Comparison of ENCODE assay signal across 8 mouse cellular contexts in the genomic region with DNA sequence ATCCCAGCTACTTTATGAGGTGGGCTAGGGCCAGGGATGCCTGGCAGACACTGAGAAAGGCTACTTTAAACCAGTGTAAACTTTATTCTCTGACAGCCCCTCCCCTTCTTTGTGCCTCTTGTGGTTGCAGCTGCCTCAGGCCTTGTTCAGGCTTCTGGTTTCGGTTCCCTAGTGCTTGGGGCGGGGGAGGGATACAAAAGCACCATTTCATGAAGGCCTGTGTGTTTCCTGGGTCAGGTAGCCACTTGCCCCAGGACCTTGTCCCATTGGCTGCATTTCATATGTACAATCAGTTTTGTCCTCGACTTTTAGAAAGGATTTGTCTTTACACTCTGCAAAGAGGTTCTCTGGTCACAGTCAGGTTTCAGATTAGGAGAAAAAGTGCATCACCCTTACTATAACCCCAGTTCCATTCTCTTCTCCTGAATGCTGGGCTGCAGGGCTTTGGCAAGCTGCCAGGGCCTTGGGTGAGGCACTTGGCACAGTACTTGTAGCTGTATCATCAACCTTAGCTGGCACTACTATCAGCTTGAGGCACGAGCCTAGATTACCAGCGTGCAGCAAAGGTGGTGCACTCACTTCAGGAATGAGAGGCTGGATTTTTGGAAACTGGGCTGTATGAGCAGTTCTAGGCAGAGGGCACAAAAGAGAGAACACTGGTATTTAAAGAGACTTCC. TPM values are rescaled to one million over a fixed set of nuclear protein-coding genes. Genes with fewer than 3 reads are reported as not detected.
DNase-seq lines count a peak whose midpoint lies in the region; ATAC-seq and TF ChIP-seq lines count a peak whose summit lies in the region.

No protein-coding gene starts in this region.

- H3K4me1 ChIP-seq in neural tube, embryonic 11.5 days (ENCODE audit: control insufficient read depth, insufficient read depth, low read length) = peaks cover 5% of the 10 kb centered on the region; the same call in 1 of the 2 replicates
- H3K4me1 ChIP-seq in lung, embryonic 14.5 days (ENCODE audit: insufficient read depth) = no peaks in the 10 kb centered on the region
- H3K4me1 ChIP-seq in spleen, adult 2 months (ENCODE audit: control insufficient read depth, insufficient read depth, insufficient read length) = peaks cover 8% of the 10 kb centered on the region

- peak overlapping the region; percentile 2; the same call in 1 of the 2 replicates for H3K4me2 ChIP-seq in neural tube, embryonic 11.5 days (ENCODE audit: low read depth)
- peak overlapping the region; percentile 67 for H3K4me2 ChIP-seq in lung, embryonic 14.5 days

- no peak overlapping the region for H3K27ac ChIP-seq in neural tube, embryonic 11.5 days (ENCODE audit: low read depth, low read length)
- H3K27ac ChIP-seq in lung, embryonic 14.5 days (ENCODE audit: low read depth) = peak overlapping the region; percentile 77
- peak overlapping the region; percentile 99 for H3K27ac ChIP-seq in spleen, adult 2 months (ENCODE audit: insufficient read depth, low read length)

- no peak for DNase-seq in neural tube, embryonic 11.5 days (ENCODE audit: low spot score)
- no peak for DNase-seq in neural tube, embryonic 10.5 days (ENCODE audit: extremely low spot score, low spot score)
- peak; percentile 80 for DNase-seq in adrenal gland, postnatal 25 days
- peak; percentile 12 for DNase-seq in gastrocnemius, postnatal 25 days
- peak; percentile 54 for DNase-seq in kidney, adult 18-20 months
- DNase-seq in lung, embryonic 14.5 days = peak; percentile 56
- peak; percentile 42 to 55 for DNase-seq in spleen, adult 2 months (ENCODE audit: low read depth in 1 of 2, low spot score in 2 of 2)
- DNase-seq in frontal cortex, adult 2 months (ENCODE audit: extremely low spot score in 1 of 2, low spot score in 1 of 2) = no peak

- H3K4me3 ChIP-seq in neural tube, embryonic 11.5 days (ENCODE audit: low read depth, low read length) = no peak overlapping the region
- no peak overlapping the region for H3K4me3 ChIP-seq in lung, embryonic 14.5 days (ENCODE audit: low read depth, low read length)
- peak overlapping the region; percentile 85 for H3K4me3 ChIP-seq in spleen, adult 2 months (ENCODE audit: extremely low read depth, insufficient read depth, insufficient read length)

- TF ChIP-seq POLR2A in spleen, adult 2 months (IDR thresholded peaks at IDR 0.05; ENCODE audit: low read depth, low read length) = no peak

- no peak overlapping the region for H3K9ac ChIP-seq in neural tube, embryonic 11.5 days (ENCODE audit: low read length)
- no peak overlapping the region; the same call in 1 of the 2 replicates for H3K9ac ChIP-seq in lung, embryonic 14.5 days

- no peak for ATAC-seq in neural tube, embryonic 11.5 days (ENCODE audit: insufficient read depth, low FRiP score, low TSS enrichment)
- no peak for ATAC-seq in lung, embryonic 14.5 days (ENCODE audit: insufficient read depth)

- no peaks in the 10 kb centered on the region for H3K27me3 ChIP-seq in neural tube, embryonic 11.5 days (ENCODE audit: control insufficient read depth, insufficient read depth, low read length)
- H3K27me3 ChIP-seq in lung, embryonic 14.5 days (ENCODE audit: insufficient read depth, low read length) = no peaks in the 10 kb centered on the region
- no peaks in the 10 kb centered on the region for H3K27me3 ChIP-seq in spleen, adult 2 months (ENCODE audit: control insufficient read depth, insufficient read depth, low read length)

- 51% methylated on average over 5 of the region's 5 CpGs for WGBS in neural tube, embryonic 11.5 days
- 36% methylated on average over 5 of the region's 5 CpGs for WGBS in lung, embryonic 14.5 days
- 29% methylated on average over 5 of the region's 5 CpGs for WGBS in spleen, adult 2 months

- TF ChIP-seq CTCF in lung, embryonic 14.5 days (IDR thresholded peaks at IDR 0.05; ENCODE audit: low read depth) = no peak
- no peak for TF ChIP-seq CTCF in spleen, adult 2 months (IDR thresholded peaks at IDR 0.05; ENCODE audit: extremely low read depth, insufficient read depth, insufficient read length, insufficient replicate concordance)

- no peaks in the 10 kb centered on the region for H3K9me3 ChIP-seq in neural tube, embryonic 11.5 days (ENCODE audit: control insufficient read depth, low read length)
- no peaks in the 10 kb centered on the region for H3K9me3 ChIP-seq in lung, embryonic 14.5 days (ENCODE audit: low read depth, low read length)

- no peaks in the 10 kb centered on the region for H3K36me3 ChIP-seq in neural tube, embryonic 11.5 days (ENCODE audit: control insufficient read depth, insufficient read depth, low read length)
- 0 out of 2 replicates have a peak, but pooled peaks cover 4% of the 10 kb centered on the region for H3K36me3 ChIP-seq in lung, embryonic 14.5 days (ENCODE audit: insufficient read depth)
- H3K36me3 ChIP-seq in spleen, adult 2 months (ENCODE audit: control insufficient read depth, insufficient read depth, low read length) = peaks cover 4% of the 10 kb centered on the region

RNA-seq across cellular contexts. Expression of a gene that starts 2.4 kb away (rescaled TPM):
- polyA plus RNA-seq in neural tube, embryonic 11.5 days (2014; fragmentation: Nextera tagmentation; extraction: Ambion mirVana) = 8.6 and 9.4 TPM in 2 replicates
- total RNA-seq in adrenal gland, postnatal 25 days (2021) = 29.7 and 37.0 TPM in 2 replicates
- total RNA-seq in gastrocnemius, postnatal 25 days (2021) = 10 to 100 TPM; 22.8 to 30.4 TPM
- polyA plus RNA-seq in lung, embryonic 14.5 days (2014; fragmentation: Nextera tagmentation; extraction: Ambion mirVana) = 15.5 and 15.6 TPM in 2 replicates
- 45.8 and 51.7 TPM in 2 replicates for polyA plus RNA-seq in spleen, adult 2 months (2012; rRNA removed)
- 15.8 and 17.6 TPM in 2 replicates for polyA plus RNA-seq in frontal cortex, adult 2 months (2012; rRNA removed)

RNA-seq across cellular contexts. Expression of a gene that starts 2.8 kb away (rescaled TPM):
- 140 and 141 TPM in 2 replicates for polyA plus RNA-seq in neural tube, embryonic 11.5 days (2014; fragmentation: Nextera tagmentation; extraction: Ambion mirVana)
- total RNA-seq in adrenal gland, postnatal 25 days (2021) = 250 and 262 TPM in 2 replicates
- total RNA-seq in gastrocnemius, postnatal 25 days (2021) = 10 to 100 TPM; 45.9 to 58.5 TPM
- polyA plus RNA-seq in lung, embryonic 14.5 days (2014; fragmentation: Nextera tagmentation; extraction: Ambion mirVana) = 235 and 244 TPM in 2 replicates
- 18.7 and 23.9 TPM in 2 replicates for polyA plus RNA-seq in spleen, adult 2 months (2012; rRNA removed)
- 77.3 and 81.6 TPM in 2 replicates for polyA plus RNA-seq in frontal cortex, adult 2 months (2012; rRNA removed)

RNA-seq across cellular contexts. Expression of a gene that starts 38.1 kb away (rescaled TPM):
- polyA plus RNA-seq in neural tube, embryonic 11.5 days (2014; fragmentation: Nextera tagmentation; extraction: Ambion mirVana) = 0.09 TPM in 1 of 2 replicates, not detected in the other
- total RNA-seq in adrenal gland, postnatal 25 days (2021) = 0.52 and 0.57 TPM in 2 replicates
- total RNA-seq in gastrocnemius, postnatal 25 days (2021) = under 1 TPM; 0.61 to 0.67 TPM
- polyA plus RNA-seq in lung, embryonic 14.5 days (2014; fragmentation: Nextera tagmentation; extraction: Ambion mirVana) = 0.32 and 0.42 TPM in 2 replicates
- polyA plus RNA-seq in spleen, adult 2 months (2012; rRNA removed) = 0.62 and 1.2 TPM in 2 replicates
- 11.4 and 12.2 TPM in 2 replicates for polyA plus RNA-seq in frontal cortex, adult 2 months (2012; rRNA removed)

RNA-seq across cellular contexts. Expression of a gene that starts 45.9 kb away (rescaled TPM):
- polyA plus RNA-seq in neural tube, embryonic 11.5 days (2014; fragmentation: Nextera tagmentation; extraction: Ambion mirVana) = 6.8 and 6.9 TPM in 2 replicates
- 64.2 and 70.4 TPM in 2 replicates for total RNA-seq in adrenal gland, postnatal 25 days (2021)
- total RNA-seq in gastrocnemius, postnatal 25 days (2021) = 100 to 1,000 TPM in 1 of 2 experiments, 10 to 100 TPM in 1; 96.2 to 127 TPM
- polyA plus RNA-seq in lung, embryonic 14.5 days (2014; fragmentation: Nextera tagmentation; extraction: Ambion mirVana) = 7.4 and 10.6 TPM in 2 replicates
- 4.5 and 5.5 TPM in 2 replicates for polyA plus RNA-seq in spleen, adult 2 months (2012; rRNA removed)
- polyA plus RNA-seq in frontal cortex, adult 2 months (2012; rRNA removed) = 116 TPM in 2 replicates

RNA-seq across cellular contexts. Expression of a gene that starts 55.4 kb away (rescaled TPM):
- polyA plus RNA-seq in neural tube, embryonic 11.5 days (2014; fragmentation: Nextera tagmentation; extraction: Ambion mirVana) = 6.2 and 7.2 TPM in 2 replicates
- total RNA-seq in adrenal gland, postnatal 25 days (2021) = 0.43 and 0.52 TPM in 2 replicates
- 10 to 100 TPM; 39.6 to 60.5 TPM for total RNA-seq in gastrocnemius, postnatal 25 days (2021)
- 1.2 and 2.1 TPM in 2 replicates for polyA plus RNA-seq in lung, embryonic 14.5 days (2014; fragmentation: Nextera tagmentation; extraction: Ambion mirVana)
- polyA plus RNA-seq in spleen, adult 2 months (2012; rRNA removed) = 109 and 119 TPM in 2 replicates
- polyA plus RNA-seq in frontal cortex, adult 2 months (2012; rRNA removed) = 19.1 and 20.2 TPM in 2 replicates

Comparison
In these comparisons a context has a peak if more than half of its experiments do, and no peak if none do; other contexts are left out.
1. DNase-seq: peak in adrenal gland, postnatal 25 days (single experiment), gastrocnemius, postnatal 25 days (single experiment), kidney, adult 18-20 months (single experiment), lung, embryonic 14.5 days (single experiment) and spleen, adult 2 months (2 of 2); none in neural tube, embryonic 11.5 days (single experiment), neural tube, embryonic 10.5 days (single experiment) and frontal cortex, adult 2 months (0 of 2).